Mouse (Mus musculus): Measurements from ENCODE around the gene Cdr2l. TPM values are rescaled to one million over a fixed set of nuclear protein-coding genes. Genes with fewer than 3 reads are reported as not detected.
A peak's percentile ranks its signal among the peaks of the same experiment; 100 is the strongest.

Cdr2l gene
- polyA plus RNA-seq, 1 experiment: 21.5 TPM

DNA sequence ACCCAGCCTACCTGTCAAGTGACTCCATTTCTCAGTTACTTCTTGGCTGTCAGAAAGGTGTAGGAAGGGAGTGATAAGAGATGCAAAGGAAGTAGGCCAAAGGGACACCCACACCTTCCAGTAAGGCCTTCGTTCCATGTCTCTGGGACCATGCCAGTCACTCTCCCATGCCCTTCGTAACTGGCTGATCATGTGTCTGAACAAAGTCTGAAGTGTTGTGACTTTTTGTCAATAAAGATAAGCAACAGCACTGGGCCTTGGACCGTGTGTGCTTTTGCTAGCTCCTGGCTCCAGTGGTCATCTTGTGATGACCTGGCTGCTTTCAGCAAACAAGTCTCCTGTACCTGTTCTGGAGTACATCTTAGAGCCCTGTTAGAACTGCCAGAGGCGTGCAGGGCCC lies 51.1 kb downstream of the Cdr2l start:
- H3K27ac ChIP-seq (ENCODE audit: insufficient read depth, low read length): no peak overlapping the region
- H3K4me3 ChIP-seq (ENCODE audit: insufficient read depth, low read length): no peak overlapping the region
- TF ChIP-seq POLR2A (IDR thresholded peaks at IDR 0.05; ENCODE audit: extremely low read depth, insufficient read depth, low read length) (no peak), CTCF (IDR thresholded peaks at IDR 0.05; ENCODE audit: extremely low read depth, insufficient read depth, low read length) (no peak)
- peaks cover 2% of the 10 kb centered on the region; the same call in 1 of the 2 replicates for H3K4me1 ChIP-seq (ENCODE audit: control insufficient read depth, insufficient read depth, low read length)

DNA sequence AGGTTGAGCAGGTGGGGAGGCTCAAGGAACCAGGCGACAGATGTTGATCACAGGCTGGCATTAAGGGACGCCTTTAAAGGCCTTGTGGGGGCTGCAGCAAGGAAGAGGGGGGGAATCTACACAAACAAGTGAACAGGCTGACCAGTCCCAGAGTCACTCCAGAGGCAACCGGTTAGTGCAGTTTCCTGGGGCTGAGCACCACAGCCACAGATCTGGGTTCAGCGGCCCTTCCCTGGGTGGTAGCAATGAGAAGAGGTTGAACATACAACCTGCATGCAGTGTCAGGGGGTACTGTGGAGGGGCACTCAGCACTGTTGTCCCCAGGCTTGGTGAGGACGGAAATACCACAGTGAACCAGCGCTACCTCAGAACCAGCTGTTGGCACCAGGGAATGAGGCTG lies 51.6 kb downstream of the Cdr2l start:
- TF ChIP-seq POLR2A (IDR thresholded peaks at IDR 0.05; ENCODE audit: extremely low read depth, insufficient read depth, low read length) (no peak), CTCF (IDR thresholded peaks at IDR 0.05; ENCODE audit: extremely low read depth, insufficient read depth, low read length) (no peak)
- Histone ChIP-seq H3K4me3 (ENCODE audit: insufficient read depth, low read length) (no peak overlapping the region), H3K27ac (ENCODE audit: insufficient read depth, low read length) (no peak overlapping the region), H3K4me1 (ENCODE audit: control insufficient read depth, insufficient read depth, low read length) (peaks cover 2% of the 10 kb centered on the region; the same call in 1 of the 2 replicates)

DNA sequence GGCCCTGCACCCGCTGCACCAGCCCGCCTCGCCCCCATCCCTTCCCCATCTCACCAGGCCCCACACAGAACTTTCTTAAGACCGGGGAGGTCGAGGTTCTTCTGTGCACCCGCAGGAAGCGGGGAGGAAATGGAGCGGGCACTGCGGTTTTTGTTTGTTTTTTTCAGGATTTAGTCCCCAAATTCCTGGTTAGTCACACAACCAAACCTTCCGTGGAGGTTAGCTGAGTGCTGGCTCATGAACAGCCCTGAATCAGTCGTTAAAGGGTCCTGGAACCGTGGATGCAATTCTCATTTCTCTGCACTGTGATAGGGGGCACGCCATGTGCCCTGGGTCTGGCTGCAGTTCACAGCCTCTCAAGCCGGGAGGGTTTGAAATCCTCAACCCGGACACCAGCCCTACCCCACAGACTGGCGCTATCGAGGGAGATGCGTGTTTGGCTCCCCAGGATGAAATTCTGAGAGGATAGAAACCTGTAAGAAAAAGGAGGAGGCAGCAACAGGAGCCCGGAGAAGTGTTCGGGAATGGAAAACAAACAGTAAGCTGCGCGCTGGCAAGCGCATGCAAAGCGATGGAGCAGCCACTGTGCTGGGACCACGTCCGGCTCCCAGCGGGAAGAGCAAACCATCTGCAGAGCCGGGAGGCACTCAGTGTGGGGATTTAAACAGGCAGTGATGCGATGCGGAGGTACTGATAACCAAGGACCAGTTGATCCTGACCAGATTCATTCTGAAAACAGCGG lies 54.1 kb downstream of the Cdr2l start:
- no peak overlapping the region for H3K27ac ChIP-seq (ENCODE audit: insufficient read depth, low read length)
- H3K4me3 ChIP-seq (ENCODE audit: insufficient read depth, low read length): peak overlapping the region; percentile 0; the same call in 1 of the 2 replicates
- TF ChIP-seq CTCF (IDR thresholded peaks at IDR 0.05; ENCODE audit: extremely low read depth, insufficient read depth, low read length) (no peak), POLR2A (IDR thresholded peaks at IDR 0.05; ENCODE audit: extremely low read depth, insufficient read depth, low read length) (no peak)
- peaks cover 2% of the 10 kb centered on the region; the same call in 1 of the 2 replicates for H3K4me1 ChIP-seq (ENCODE audit: control insufficient read depth, insufficient read depth, low read length)

DNA sequence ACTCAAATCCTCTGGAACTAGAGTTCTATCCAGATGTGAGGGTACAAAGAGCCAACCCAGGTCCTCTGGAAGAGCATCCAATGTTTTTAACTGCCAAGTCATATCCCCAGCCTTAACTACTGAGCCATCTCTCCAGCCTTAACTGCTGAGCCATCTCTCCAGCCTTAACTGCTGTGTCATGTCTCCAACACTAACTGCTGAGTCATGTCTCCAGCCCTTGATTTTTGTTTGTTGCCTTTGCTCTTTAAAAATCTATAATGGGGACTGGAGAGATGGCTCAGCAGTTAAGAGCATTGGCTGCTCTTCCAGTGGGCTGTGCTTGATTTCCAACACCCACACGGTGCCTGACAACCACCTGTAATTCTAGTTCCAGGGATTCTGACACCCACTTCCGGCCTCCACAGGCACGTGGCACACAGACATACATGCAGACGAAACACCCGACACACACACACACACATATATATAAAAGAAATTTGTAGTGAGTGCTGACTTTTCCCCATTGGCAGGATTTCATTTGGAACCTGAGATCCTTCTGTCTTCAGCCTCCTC lies 55.9 kb downstream of the Cdr2l start:
- TF ChIP-seq CTCF (IDR thresholded peaks at IDR 0.05; ENCODE audit: extremely low read depth, insufficient read depth, low read length): no peak
- H3K4me3 ChIP-seq (ENCODE audit: insufficient read depth, low read length): no peak overlapping the region
- H3K4me1 ChIP-seq (ENCODE audit: control insufficient read depth, insufficient read depth, low read length): peaks cover 2% of the 10 kb centered on the region; the same call in 1 of the 2 replicates
- no peak overlapping the region for H3K27ac ChIP-seq (ENCODE audit: insufficient read depth, low read length)

DNA sequence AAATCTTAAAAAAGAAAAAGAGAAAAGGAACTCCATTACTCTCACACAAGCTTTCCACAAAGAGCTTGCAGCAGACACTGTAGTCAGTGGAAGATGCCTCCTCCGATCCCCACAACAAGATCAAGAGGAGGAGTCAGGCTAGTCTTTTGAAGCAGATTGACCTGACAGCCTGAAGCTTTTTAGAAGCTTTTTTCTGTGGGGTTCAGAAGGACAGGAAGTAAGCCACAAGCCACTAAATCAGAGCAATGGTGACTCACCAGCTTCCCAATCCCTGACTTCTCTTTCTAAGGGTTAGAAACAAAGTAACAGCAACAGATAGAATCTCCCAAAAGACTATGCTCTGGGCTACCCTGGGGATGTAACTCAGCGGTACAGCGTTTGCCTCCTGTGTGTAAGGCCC lies 57.6 kb downstream of the Cdr2l start:
- no peak overlapping the region for H3K4me3 ChIP-seq (ENCODE audit: insufficient read depth, low read length)
- H3K4me1 ChIP-seq (ENCODE audit: control insufficient read depth, insufficient read depth, low read length): no peaks in the 10 kb centered on the region; the same call in 1 of the 2 replicates
- TF ChIP-seq POLR2A (IDR thresholded peaks at IDR 0.05; ENCODE audit: extremely low read depth, insufficient read depth, low read length) (no peak), CTCF (IDR thresholded peaks at IDR 0.05; ENCODE audit: extremely low read depth, insufficient read depth, low read length) (no peak)
- no peak overlapping the region for H3K27ac ChIP-seq (ENCODE audit: insufficient read depth, low read length)

DNA sequence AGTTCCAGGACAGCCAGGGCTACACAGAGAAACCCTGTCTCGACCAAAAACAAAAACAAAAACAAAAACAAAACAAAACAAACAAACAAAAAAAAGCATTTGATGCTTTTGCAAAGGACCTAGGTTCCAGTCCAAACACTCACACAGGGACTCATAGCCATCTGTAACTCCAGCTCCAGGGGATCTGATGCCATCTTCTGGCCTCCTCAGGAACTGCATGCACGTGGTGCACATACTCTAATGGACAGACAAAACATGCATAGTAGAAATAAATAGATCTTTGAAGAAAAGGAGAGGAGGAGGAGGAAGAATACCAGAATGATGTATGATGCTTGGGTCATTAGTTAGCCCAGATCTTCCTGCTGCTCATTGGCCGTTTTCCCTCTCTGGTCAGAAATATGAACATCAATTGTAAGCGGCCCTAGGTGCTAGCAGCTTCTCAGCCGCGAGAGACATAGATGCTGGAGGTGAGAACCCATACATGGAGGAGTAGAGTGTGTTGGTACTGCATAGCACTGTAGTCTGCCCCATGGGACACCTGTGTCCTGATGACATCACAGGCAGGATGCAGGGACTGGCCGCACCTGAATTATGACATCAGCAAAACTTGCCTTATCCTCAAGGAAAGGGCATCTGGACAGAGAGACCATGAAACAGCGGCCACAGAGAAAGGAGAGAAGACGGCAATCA lies 58.3 kb downstream of the Cdr2l start, which contains the start of gene Trim80:
Gene Trim80 (plus strand): TSS at position 640 of the 690 bp plus-strand sequence.
- Histone ChIP-seq H3K4me3 (ENCODE audit: insufficient read depth, low read length) (no peak within 1 kb of the TSS), H3K27ac (ENCODE audit: insufficient read depth, low read length) (no peak within 1 kb of the TSS), H3K4me1 (ENCODE audit: control insufficient read depth, insufficient read depth, low read length) (no peaks in the 10 kb centered on the region; the same call in 1 of the 2 replicates)
- TF ChIP-seq CTCF (IDR thresholded peaks at IDR 0.05; ENCODE audit: extremely low read depth, insufficient read depth, low read length) (no peak), POLR2A (IDR thresholded peaks at IDR 0.05; ENCODE audit: extremely low read depth, insufficient read depth, low read length) (no peak)

DNA sequence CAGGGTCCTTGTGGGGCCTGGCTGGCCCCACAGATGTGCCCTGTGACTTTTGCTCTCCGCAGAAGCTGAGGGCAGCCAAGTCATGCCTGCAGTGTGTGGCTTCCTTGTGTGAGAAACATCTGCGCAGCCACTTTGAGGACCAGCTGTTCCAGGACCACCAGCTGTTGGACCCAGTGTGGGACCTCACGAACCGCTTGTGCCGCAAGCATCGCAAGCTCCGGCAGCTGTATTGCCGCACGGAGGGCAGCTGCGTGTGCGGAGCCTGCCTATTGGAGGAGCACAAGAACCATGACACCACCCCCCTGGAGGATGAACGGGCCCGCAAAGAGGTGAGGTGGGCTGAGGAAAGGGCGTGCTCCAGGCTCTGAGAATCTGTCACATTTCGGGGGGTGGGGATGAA lies 59.7 kb downstream of the Cdr2l start:
- no peak for TF ChIP-seq CTCF (IDR thresholded peaks at IDR 0.05; ENCODE audit: extremely low read depth, insufficient read depth, low read length)
- Histone ChIP-seq H3K4me3 (ENCODE audit: insufficient read depth, low read length) (no peak overlapping the region), H3K27ac (ENCODE audit: insufficient read depth, low read length) (no peak overlapping the region), H3K4me1 (ENCODE audit: control insufficient read depth, insufficient read depth, low read length) (no peaks in the 10 kb centered on the region; the same call in 1 of the 2 replicates)

Other genes with a start within 250 kb of the Cdr2l start
- gene Cd300lf, start 247.9 kb upstream of the Cdr2l start, polyA plus RNA-seq (2012; rRNA removed): 0.08 TPM in 2 replicates
- 73.8 and 74.1 TPM in 2 replicates for gene Slc9a3r1, start 218.6 kb upstream of the Cdr2l start, polyA plus RNA-seq (2012; rRNA removed)
- gene Tmem104, start 194.4 kb upstream of the Cdr2l start, polyA plus RNA-seq (2012; rRNA removed): 9.5 and 10.3 TPM in 2 replicates
- gene Nat9, start 194.1 kb upstream of the Cdr2l start, polyA plus RNA-seq (2012; rRNA removed): 40.9 and 43.2 TPM in 2 replicates
- gene Grin2c, start 114.7 kb upstream of the Cdr2l start, polyA plus RNA-seq (2012; rRNA removed): 35.8 and 37.4 TPM in 2 replicates
- gene Fdxr, start 104.9 kb upstream of the Cdr2l start, polyA plus RNA-seq (2012; rRNA removed): 32.6 and 33.4 TPM in 2 replicates
- gene Fads6, start 84.3 kb upstream of the Cdr2l start, polyA plus RNA-seq (2012; rRNA removed): 14.0 and 15.3 TPM in 2 replicates
- gene Otop2, start 74.8 kb upstream of the Cdr2l start, polyA plus RNA-seq (2012; rRNA removed): 2.2 and 3.4 TPM in 2 replicates
- 0.40 and 0.44 TPM in 2 replicates for gene Ush1g, start 59.9 kb upstream of the Cdr2l start, polyA plus RNA-seq (2012; rRNA removed)
- gene Otop3, start 47.2 kb upstream of the Cdr2l start, polyA plus RNA-seq (2012; rRNA removed): 0.06 TPM in 1 of 2 replicates, not detected in the other
- 102 and 103 TPM in 2 replicates for gene Hid1, start 14.2 kb upstream of the Cdr2l start, polyA plus RNA-seq (2012; rRNA removed)
- gene Mrpl58, start 21.8 kb downstream of the Cdr2l start, polyA plus RNA-seq (2012; rRNA removed): 121 and 124 TPM in 2 replicates
- gene Atp5h, start 38.0 kb downstream of the Cdr2l start, polyA plus RNA-seq (2012; rRNA removed): 720 and 722 TPM in 2 replicates
- gene Kctd2, start 38.2 kb downstream of the Cdr2l start, polyA plus RNA-seq (2012; rRNA removed): 75.0 and 81.1 TPM in 2 replicates
- gene Trim80, start 58.6 kb downstream of the Cdr2l start, polyA plus RNA-seq (2012; rRNA removed): not detected in 2 replicates
- not detected in 2 replicates for gene Slc16a5, start 80.6 kb downstream of the Cdr2l start, polyA plus RNA-seq (2012; rRNA removed)
- 8.7 and 11.7 TPM in 2 replicates for gene Armc7, start 93.8 kb downstream of the Cdr2l start, polyA plus RNA-seq (2012; rRNA removed)
- gene Nt5c, start 109.9 kb downstream of the Cdr2l start, polyA plus RNA-seq (2012; rRNA removed): 85.5 and 85.8 TPM in 2 replicates
- gene Jpt1, start 132.5 kb downstream of the Cdr2l start, polyA plus RNA-seq (2012; rRNA removed): 206 and 211 TPM in 2 replicates
- 329 and 331 TPM in 2 replicates for gene Sumo2, start 154.4 kb downstream of the Cdr2l start, polyA plus RNA-seq (2012; rRNA removed)
- gene Nup85, start 182.5 kb downstream of the Cdr2l start, polyA plus RNA-seq (2012; rRNA removed): 70.6 and 70.8 TPM in 2 replicates
- gene Mrps7, start 222.0 kb downstream of the Cdr2l start, polyA plus RNA-seq (2012; rRNA removed): 46.6 and 50.5 TPM in 2 replicates
- 55.4 and 56.5 TPM in 2 replicates for gene Gga3, start 222.1 kb downstream of the Cdr2l start, polyA plus RNA-seq (2012; rRNA removed)
- 37.2 and 39.7 TPM in 2 replicates for gene Mif4gd, start 231.1 kb downstream of the Cdr2l start, polyA plus RNA-seq (2012; rRNA removed)
- 88.3 and 91.8 TPM in 2 replicates for gene Slc25a19, start 246.4 kb downstream of the Cdr2l start, polyA plus RNA-seq (2012; rRNA removed)

Data from cortical plate, adult 2 months (tissue).